Mouse (Mus musculus) heart, embryonic 12.5 days (tissue): ENCODE data around the gene Lce1a1. TPM values are rescaled to one million over a fixed set of nuclear protein-coding genes. Genes with fewer than 3 reads are reported as not detected.

ENCODE experiments used
- ATAC-seq: fragments of 200-750 bp; cut with Nextera tagmentation; 2 replicates; pipeline ENCODE4 v1.8.0; 2017; ENCODE audit warnings: moderate TSS enrichment, moderate library complexity; ENCODE audit not compliant: insufficient number of reproducible peaks, low FRiP score
- H3K27ac ChIP-seq: fragments of 300-500 bp; sonication (generic); 2 replicates; pipeline ENCODE4 v1.5.1; 2016; ENCODE audit warnings: mild to moderate bottlenecking, moderate library complexity; ENCODE audit not compliant: poor library complexity, severe bottlenecking
- H3K27me3 ChIP-seq: fragments of 300-500 bp; sonication (generic); replicated peaks from 2 replicates; pipeline ENCODE4 v1.6.1; 2016; ENCODE audit warnings: mild to moderate bottlenecking, moderate library complexity
- H3K36me3 ChIP-seq: fragments of 300-500 bp; sonication (generic); 2 replicates; pipeline ENCODE4 v1.6.1; 2016; ENCODE audit warnings: mild to moderate bottlenecking, moderate library complexity
- H3K4me1 ChIP-seq: fragments of 300-500 bp; sonication (generic); replicated peaks from 2 replicates; pipeline ENCODE4 v1.6.1; 2016; ENCODE audit warnings: mild to moderate bottlenecking
- H3K4me2 ChIP-seq: fragments of 300-500 bp; sonication (generic); 2 replicates; pipeline ENCODE4 v1.6.1; 2016; ENCODE audit warnings: mild to moderate bottlenecking, moderate library complexity
- H3K4me3 ChIP-seq: fragments of 300-500 bp; sonication (generic); 2 replicates; pipeline ENCODE4 v1.5.1; 2016; ENCODE audit warnings: mild to moderate bottlenecking
- H3K9ac ChIP-seq: fragments of 300-500 bp; sonication (generic); 2 replicates; pipeline ENCODE4 v1.6.1; 2016; ENCODE audit warnings: mild to moderate bottlenecking, moderate library complexity
- H3K9me3 ChIP-seq: fragments of 300-500 bp; sonication (generic); replicated peaks from 2 replicates; pipeline ENCODE4 v1.6.1; 2016; ENCODE audit warnings: mild to moderate bottlenecking, moderate library complexity
- WGBS: fragments of 180-500 bp; shearing (Covaris S2); methylation state at CpG from one replicate; pipeline ENCODE4 v1.1.7; 2016; 5-methylcytosine and 5-hydroxymethylcytosine counted together
- polyA plus RNA-seq: library from polyadenylated mRNA; unstranded; fragments of >200 nt; fragmentation: Nextera tagmentation; extraction: Ambion mirVana; gene quantifications from 2 replicates; pipeline ENCODE4 v1.2.1, GENCODE M21; 2016

The Lce1a1 gene
- polyA plus RNA-seq, 1 experiment from 2014 or later: not detected

DNA sequence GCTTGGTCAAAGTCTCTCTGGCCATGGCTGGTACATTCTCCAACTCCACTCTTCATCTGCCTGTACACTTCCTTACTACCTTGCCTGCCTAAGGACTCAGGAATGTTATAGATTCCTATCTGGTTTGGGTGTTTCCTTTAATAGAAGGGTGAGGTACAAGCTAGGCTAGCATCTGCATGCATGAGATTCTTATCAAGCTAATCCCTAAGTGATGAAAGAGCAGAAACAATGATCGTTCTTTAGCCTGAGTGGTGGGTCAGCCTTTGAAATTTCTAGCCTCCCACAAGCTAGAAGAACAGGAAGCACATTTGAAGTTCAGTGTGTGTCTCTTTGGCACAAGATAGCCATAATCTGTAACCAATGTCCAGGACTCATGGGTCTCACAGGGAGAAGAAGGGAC is 38.3 kb downstream of the Lce1a1 start:
- Histone ChIP-seq H3K4me2 (no peak overlapping the region), H3K9me3 (no peaks in the 10 kb centered on the region), H3K27ac (no peak overlapping the region), H3K9ac (no peak overlapping the region), H3K36me3 (no peaks in the 10 kb centered on the region), H3K4me1 (no peaks in the 10 kb centered on the region), H3K27me3 (no peaks in the 10 kb centered on the region), H3K4me3 (no peak overlapping the region)
- WGBS: 38% methylated on average over 1 of the region's 1 CpGs
- no peak for ATAC-seq

DNA sequence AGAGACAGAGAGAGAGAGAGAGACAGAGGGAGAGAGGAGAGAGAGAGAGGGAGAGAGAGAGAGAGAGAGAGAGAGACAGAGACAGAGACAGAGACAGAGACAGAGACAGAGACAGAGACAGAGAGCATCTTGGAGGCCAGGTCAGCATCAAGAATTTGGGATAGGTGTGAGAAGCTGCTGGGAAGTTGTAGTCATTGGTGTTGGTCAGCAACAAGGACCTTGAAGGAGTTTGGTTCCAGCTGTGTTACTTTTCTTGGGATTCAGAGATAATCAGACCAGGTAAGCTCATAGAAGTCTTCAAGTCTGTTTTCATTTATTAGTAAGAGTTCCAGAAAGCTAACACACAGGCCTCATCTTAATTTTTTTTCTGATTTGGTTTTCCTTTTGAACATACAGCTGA is 40.7 kb downstream of the Lce1a1 start, which contains the start of gene 2210017I01Rik:
Gene 2210017I01Rik, minus strand, starts transcription at position 101 of the 400 bp plus-strand sequence.
- no peaks in the 10 kb centered on the region for H3K36me3 ChIP-seq
- no peak for ATAC-seq
- H3K9me3 ChIP-seq: no peaks in the 10 kb centered on the region
- no peak within 1 kb of the TSS for H3K4me2 ChIP-seq
- no peak within 1 kb of the TSS for H3K27ac ChIP-seq
- no peak within 1 kb of the TSS for H3K4me3 ChIP-seq
- no peaks in the 10 kb centered on the region for H3K4me1 ChIP-seq
- H3K27me3 ChIP-seq: no peaks in the 10 kb centered on the region
- no peak within 1 kb of the TSS for H3K9ac ChIP-seq

- no peaks in the 10 kb centered on the region for H3K27me3 ChIP-seq
- no peaks in the 10 kb centered on the region for H3K4me1 ChIP-seq
- 25% methylated on average over 1 of the region's 1 CpGs for WGBS
- H3K4me3 ChIP-seq: no peak overlapping the region
- no peak overlapping the region for H3K27ac ChIP-seq
- no peaks in the 10 kb centered on the region for H3K9me3 ChIP-seq
- H3K4me2 ChIP-seq: no peak overlapping the region
- no peak for ATAC-seq
- H3K36me3 ChIP-seq: no peaks in the 10 kb centered on the region
- no peak overlapping the region for H3K9ac ChIP-seq
Measured at GRCm38 (mm10) chr3:92602169-92602568, 45.9 kb downstream of the Lce1a1 start.

- no peaks in the 10 kb centered on the region for H3K36me3 ChIP-seq
- no peaks in the 10 kb centered on the region for H3K4me1 ChIP-seq
- no peak overlapping the region for H3K27ac ChIP-seq
- ATAC-seq: no peak
- H3K9me3 ChIP-seq: no peaks in the 10 kb centered on the region
- H3K4me2 ChIP-seq: no peak overlapping the region
- no peaks in the 10 kb centered on the region for H3K27me3 ChIP-seq
- WGBS: 57% methylated on average over 1 of the region's 1 CpGs
- H3K4me3 ChIP-seq: no peak overlapping the region
- no peak overlapping the region for H3K9ac ChIP-seq
Measured at GRCm38 (mm10) chr3:92600456-92600855, 47.7 kb downstream of the Lce1a1 start.

DNA sequence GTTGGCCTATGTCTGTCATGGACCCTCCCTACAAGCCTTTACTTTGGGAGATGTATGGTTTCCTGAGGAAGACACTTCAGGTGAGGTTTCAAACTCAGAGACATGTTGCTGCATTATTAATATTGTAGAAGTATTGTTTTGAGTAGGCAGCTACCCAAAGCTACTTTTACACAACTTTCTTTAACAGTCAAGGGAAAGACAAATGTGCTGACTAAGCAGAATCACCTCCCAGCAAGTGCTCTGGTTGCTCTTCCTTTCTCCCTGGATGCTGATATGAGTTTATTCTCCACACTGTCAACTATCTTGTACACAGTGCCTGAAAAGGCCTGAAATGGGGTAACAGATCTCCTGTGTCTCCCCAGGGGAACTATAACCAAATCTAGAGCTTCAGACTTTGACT is 48.1 kb downstream of the Lce1a1 start:
- Histone ChIP-seq H3K4me1 (no peaks in the 10 kb centered on the region), H3K9me3 (no peaks in the 10 kb centered on the region), H3K36me3 (no peaks in the 10 kb centered on the region), H3K27me3 (no peaks in the 10 kb centered on the region), H3K9ac (no peak overlapping the region), H3K4me2 (no peak overlapping the region), H3K4me3 (no peak overlapping the region), H3K27ac (no peak overlapping the region)
- no peak for ATAC-seq

DNA sequence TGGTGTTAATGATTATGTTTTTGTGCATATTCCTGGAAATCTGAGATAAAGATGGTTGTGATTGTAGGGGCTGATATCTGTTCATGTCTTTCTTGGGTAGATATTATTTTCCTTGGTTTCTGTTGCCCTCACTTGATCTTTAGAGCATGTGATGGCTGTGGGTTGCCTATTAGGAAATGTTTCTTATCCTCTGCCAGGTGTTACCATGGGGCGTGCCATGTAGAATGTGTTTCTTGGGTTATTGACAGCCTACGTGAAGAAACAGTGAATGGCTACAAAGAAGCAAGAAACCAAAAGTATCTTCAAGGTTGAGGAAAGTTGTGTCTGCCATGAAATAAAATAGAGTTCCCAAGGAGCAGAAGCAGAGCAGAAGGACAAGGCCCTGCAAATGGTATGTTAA is 49.7 kb downstream of the Lce1a1 start:
- WGBS: 88% methylated on average over 2 of the region's 2 CpGs
- Histone ChIP-seq H3K9me3 (no peaks in the 10 kb centered on the region), H3K27ac (no peak overlapping the region), H3K4me3 (no peak overlapping the region), H3K4me1 (no peaks in the 10 kb centered on the region), H3K4me2 (no peak overlapping the region), H3K36me3 (no peaks in the 10 kb centered on the region), H3K9ac (no peak overlapping the region), H3K27me3 (no peaks in the 10 kb centered on the region)
- ATAC-seq: no peak

Other genes starting within 250 kb of the Lce1a1 start
- gene Sprr2i, start 240.3 kb downstream of the Lce1a1 start, polyA plus RNA-seq: not detected in 2 replicates
- gene Sprr2j-ps, start 230.2 kb downstream of the Lce1a1 start, polyA plus RNA-seq: not detected in 2 replicates
- 6.1 and 9.4 TPM in 2 replicates for gene Gm9774, start 218.9 kb downstream of the Lce1a1 start, polyA plus RNA-seq
- gene Sprr2k, start 215.7 kb downstream of the Lce1a1 start, polyA plus RNA-seq: not detected in 2 replicates
- gene Sprr1b, start 209.5 kb downstream of the Lce1a1 start, polyA plus RNA-seq: not detected in 2 replicates
- not detected in 2 replicates for gene Sprr3, start 189.6 kb downstream of the Lce1a1 start, polyA plus RNA-seq
- gene Sprr1a, start 162.4 kb downstream of the Lce1a1 start, polyA plus RNA-seq: 0.24 and 0.37 TPM in 2 replicates
- not detected in 2 replicates for gene Sprr4, start 147.8 kb downstream of the Lce1a1 start, polyA plus RNA-seq
- gene 2310046K23Rik, start 113.8 kb downstream of the Lce1a1 start, polyA plus RNA-seq: not detected in 2 replicates
- not detected in 2 replicates for gene Ivl, start 74.6 kb downstream of the Lce1a1 start, polyA plus RNA-seq
- not detected in 2 replicates for gene Smcp, start 59.3 kb downstream of the Lce1a1 start, polyA plus RNA-seq
- gene 2210017I01Rik, start 40.8 kb downstream of the Lce1a1 start, polyA plus RNA-seq: not detected in 2 replicates
- not detected in 2 replicates for gene Lce6a, start 26.6 kb downstream of the Lce1a1 start, polyA plus RNA-seq
- gene Lce1b, start 8.6 kb upstream of the Lce1a1 start, polyA plus RNA-seq: not detected in 2 replicates
- gene Lce1a2, start 22.0 kb upstream of the Lce1a1 start, polyA plus RNA-seq: not detected in 2 replicates
- not detected in 2 replicates for gene Lce1c, start 30.9 kb upstream of the Lce1a1 start, polyA plus RNA-seq
- gene Lce1d, start 38.9 kb upstream of the Lce1a1 start, polyA plus RNA-seq: not detected in 2 replicates
- not detected in 2 replicates for gene Lce1e, start 60.8 kb upstream of the Lce1a1 start, polyA plus RNA-seq
- gene Lce1f, start 72.0 kb upstream of the Lce1a1 start, polyA plus RNA-seq: not detected in 2 replicates
- not detected in 2 replicates for gene Gm38119, start 90.8 kb upstream of the Lce1a1 start, polyA plus RNA-seq
- not detected in 2 replicates for gene Lce1g, start 104.0 kb upstream of the Lce1a1 start, polyA plus RNA-seq
- not detected in 2 replicates for gene Lce1h, start 116.8 kb upstream of the Lce1a1 start, polyA plus RNA-seq
- not detected in 2 replicates for gene Lce1i, start 130.6 kb upstream of the Lce1a1 start, polyA plus RNA-seq
- not detected in 2 replicates for gene Lce1j, start 142.2 kb upstream of the Lce1a1 start, polyA plus RNA-seq
- not detected in 2 replicates for gene Lce1k, start 159.6 kb upstream of the Lce1a1 start, polyA plus RNA-seq
- gene Kprp, start 178.9 kb upstream of the Lce1a1 start, polyA plus RNA-seq: not detected in 2 replicates
- not detected in 2 replicates for gene Lce1l, start 203.0 kb upstream of the Lce1a1 start, polyA plus RNA-seq
- not detected in 2 replicates for gene 2310050C09Rik, start 221.9 kb upstream of the Lce1a1 start, polyA plus RNA-seq